Mouse (Mus musculus) erythroblast, embryonic 14.5 days (primary cell): Measurements from ENCODE around the gene Pogz.

ENCODE experiments used
- GATA1 ChIP-seq: IDR thresholded peaks from 2 replicates; pipeline ENCODE4 v1.6.1; 2012; ENCODE audit warnings: low read length, inconsistent platforms, mixed read lengths
- TAL1 ChIP-seq: IDR thresholded peaks from 3 replicates; pipeline ENCODE4 v1.6.1; 2012; ENCODE audit warnings: low read length, inconsistent platforms, mixed read lengths

- no peak for TF ChIP-seq GATA1
- TF ChIP-seq TAL1, result no peak
These were observed 4.0 kb upstream of the Pogz start for GRCm38 (mm10) chr3:94833358-94833757.
